Mouse (Mus musculus) embryonic facial prominence, embryonic 12.5 days (tissue): ENCODE measurements at regions not wholly inside any gene's neighbourhood (a gene's known extent, or its start where the extent isn't known, plus 50 kb on each side); places are given as distances from the start of the nearest gene placed in this dataset.

Experiments
- ATAC-seq: fragments of 200-750 bp; cut with Nextera tagmentation; 2 replicates; pipeline ENCODE4 v1.8.0; 2017; ENCODE audit not compliant: insufficient number of reproducible peaks, insufficient read depth, low FRiP score, low TSS enrichment
- H3K27ac ChIP-seq: fragments of 300-500 bp; sonication (generic); 2 replicates; pipeline ENCODE4 v1.5.1; 2016; ENCODE audit warnings: mild to moderate bottlenecking
- H3K27me3 ChIP-seq: fragments of 300-500 bp; sonication (generic); 2 replicates; pipeline ENCODE4 v1.6.1; 2016; ENCODE audit warnings: mild to moderate bottlenecking, moderate library complexity
- H3K36me3 ChIP-seq: fragments of 300-500 bp; sonication (generic); 2 replicates; pipeline ENCODE4 v1.6.1; 2016; ENCODE audit warnings: mild to moderate bottlenecking
- H3K4me1 ChIP-seq: fragments of 300-500 bp; sonication (generic); 2 replicates; pipeline ENCODE4 v1.6.1; 2016
- H3K4me2 ChIP-seq: fragments of 300-500 bp; sonication (generic); replicated peaks from 2 replicates; pipeline ENCODE4 v1.6.1; 2016; ENCODE audit warnings: mild to moderate bottlenecking, moderate library complexity
- H3K4me3 ChIP-seq: fragments of 300-500 bp; sonication (generic); 2 replicates; pipeline ENCODE4 v1.5.1; 2016; ENCODE audit warnings: mild to moderate bottlenecking
- H3K9ac ChIP-seq: fragments of 300-500 bp; sonication (generic); 2 replicates; pipeline ENCODE4 v1.6.1; 2016; ENCODE audit warnings: mild to moderate bottlenecking, moderate library complexity
- H3K9me3 ChIP-seq: fragments of 300-500 bp; sonication (generic); 2 replicates; pipeline ENCODE4 v1.6.1; 2016; ENCODE audit warnings: mild to moderate bottlenecking, moderate library complexity
- WGBS: fragments of 180-500 bp; shearing (Covaris S2); methylation state at CpG from one replicate; pipeline ENCODE4 v1.1.7; 2016; 5-methylcytosine and 5-hydroxymethylcytosine counted together

DNA sequence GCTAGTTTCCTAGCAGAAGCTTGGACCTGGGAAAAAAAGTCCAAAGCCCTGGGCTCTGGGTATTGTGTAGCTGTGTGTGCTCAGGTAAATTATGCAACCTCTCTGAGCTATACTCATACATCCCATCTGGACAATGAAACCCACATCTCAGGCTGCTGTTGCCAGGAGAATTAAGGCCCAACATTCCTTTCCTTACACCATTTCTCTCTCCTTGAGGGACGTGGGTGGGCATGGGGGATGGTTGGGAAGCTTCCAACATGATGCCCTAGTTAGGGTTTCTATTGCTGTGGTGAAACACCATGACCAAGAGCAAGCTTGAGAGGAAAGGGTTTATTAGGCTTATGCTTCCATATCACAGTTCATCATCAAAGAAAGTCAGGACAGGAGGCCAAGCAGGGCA is 99.1 kb upstream of the Fstl4 start:
- no peaks in the 10 kb centered on the region for H3K27me3 ChIP-seq
- 73% methylated on average over 1 of the region's 1 CpGs for WGBS
- H3K36me3 ChIP-seq = no peaks in the 10 kb centered on the region
- peaks cover 7% of the 10 kb centered on the region; the same call in 1 of the 2 replicates for H3K9me3 ChIP-seq
- no peak overlapping the region for H3K27ac ChIP-seq
- no peak for ATAC-seq
- H3K4me1 ChIP-seq = no peaks in the 10 kb centered on the region
- no peak overlapping the region for H3K4me3 ChIP-seq
- no peak overlapping the region for H3K4me2 ChIP-seq
- H3K9ac ChIP-seq = no peak overlapping the region

DNA sequence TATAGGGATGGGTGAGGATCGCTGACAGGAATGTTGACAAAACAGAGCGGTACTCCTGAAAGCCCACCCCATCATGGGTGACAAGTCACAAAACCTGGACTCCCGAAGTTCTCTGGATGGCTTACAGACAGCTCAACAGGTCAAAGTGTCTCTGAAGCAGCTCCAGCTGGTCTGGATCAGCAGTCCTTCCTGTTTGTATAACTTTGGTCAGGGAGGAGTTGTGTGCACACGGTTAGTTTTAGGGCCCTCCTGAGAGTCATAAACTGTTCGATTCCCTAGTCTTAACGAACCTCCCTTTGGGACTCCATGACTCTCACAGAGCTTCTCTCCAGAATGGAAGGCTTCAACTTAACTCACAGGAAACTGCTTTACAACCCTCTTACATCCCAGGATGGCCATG is 89.4 kb upstream of the Fstl4 start:
- Histone ChIP-seq H3K4me1 (no peaks in the 10 kb centered on the region), H3K9me3 (no peaks in the 10 kb centered on the region), H3K4me3 (no peak overlapping the region), H3K4me2 (no peak overlapping the region), H3K27me3 (no peaks in the 10 kb centered on the region), H3K9ac (no peak overlapping the region), H3K36me3 (no peaks in the 10 kb centered on the region), H3K27ac (no peak overlapping the region)
- 65% methylated on average over 6 of the region's 6 CpGs for WGBS
- ATAC-seq = no peak

DNA sequence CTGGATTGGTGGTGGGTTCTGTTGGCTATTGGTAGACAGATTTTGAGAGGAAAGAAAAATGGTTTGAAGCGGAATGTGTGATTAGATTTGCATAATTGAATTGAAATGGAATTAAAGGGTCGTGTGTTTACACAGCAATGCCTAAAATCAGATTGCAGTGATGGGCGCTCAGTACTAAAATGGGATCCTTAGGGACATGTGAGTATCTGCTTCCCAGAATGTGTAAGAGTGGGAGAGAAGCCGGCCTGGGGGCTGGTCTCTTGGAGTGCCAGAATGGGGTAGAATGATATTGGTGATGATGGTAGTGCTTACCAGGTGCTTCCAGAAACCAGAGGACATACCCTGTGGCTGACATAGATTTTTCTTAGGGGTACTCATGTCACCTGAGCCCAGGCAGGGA is 86.2 kb upstream of the Fstl4 start:
- Histone ChIP-seq H3K9ac (no peak overlapping the region), H3K4me1 (no peaks in the 10 kb centered on the region), H3K27ac (no peak overlapping the region), H3K4me2 (no peak overlapping the region), H3K4me3 (no peak overlapping the region), H3K36me3 (no peaks in the 10 kb centered on the region), H3K9me3 (0 out of 2 replicates have a peak, but pooled peaks cover 5% of the 10 kb centered on the region), H3K27me3 (no peaks in the 10 kb centered on the region)
- ATAC-seq = no peak
- 72% methylated on average over 4 of the region's 4 CpGs for WGBS

DNA sequence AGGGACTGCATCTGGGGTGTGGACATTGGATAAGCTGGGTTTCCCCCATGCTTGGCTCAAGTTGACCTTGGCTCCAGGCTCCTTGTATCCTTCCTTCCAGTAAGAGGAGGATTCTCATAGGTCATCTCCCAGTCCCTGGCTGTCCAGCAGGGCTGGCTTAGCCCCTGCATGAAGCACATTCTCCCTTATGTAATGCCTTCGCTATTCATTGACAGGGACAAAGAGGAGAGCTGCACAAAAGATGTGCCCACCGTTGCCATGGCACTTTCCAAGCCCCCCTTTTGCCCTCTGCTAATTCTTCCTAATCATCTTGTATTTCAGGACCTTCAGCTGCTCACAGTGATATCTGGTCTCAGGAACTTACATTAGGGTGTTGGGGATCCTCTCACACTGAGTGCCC is 79.0 kb upstream of the Fstl4 start:
- Histone ChIP-seq H3K9ac (no peak overlapping the region), H3K4me3 (no peak overlapping the region), H3K36me3 (no peaks in the 10 kb centered on the region), H3K4me2 (no peak overlapping the region), H3K4me1 (no peaks in the 10 kb centered on the region), H3K27me3 (no peaks in the 10 kb centered on the region), H3K9me3 (peaks cover 10% of the 10 kb centered on the region; the same call in 1 of the 2 replicates), H3K27ac (no peak overlapping the region)
- ATAC-seq = no peak
- WGBS = 87% methylated on average over 2 of the region's 2 CpGs

- Histone ChIP-seq H3K9me3 (peaks cover 5% of the 10 kb centered on the region; the same call in 1 of the 2 replicates), H3K36me3 (no peaks in the 10 kb centered on the region), H3K4me3 (no peak overlapping the region), H3K27ac (no peak overlapping the region), H3K27me3 (no peaks in the 10 kb centered on the region), H3K4me2 (no peak overlapping the region), H3K4me1 (no peaks in the 10 kb centered on the region), H3K9ac (no peak overlapping the region)
- no peak for ATAC-seq
- WGBS = 64% methylated on average over 3 of the region's 3 CpGs
Measured at GRCm38 (mm10) chr11:52692701-52693100, 71.7 kb upstream of the Fstl4 start.

DNA sequence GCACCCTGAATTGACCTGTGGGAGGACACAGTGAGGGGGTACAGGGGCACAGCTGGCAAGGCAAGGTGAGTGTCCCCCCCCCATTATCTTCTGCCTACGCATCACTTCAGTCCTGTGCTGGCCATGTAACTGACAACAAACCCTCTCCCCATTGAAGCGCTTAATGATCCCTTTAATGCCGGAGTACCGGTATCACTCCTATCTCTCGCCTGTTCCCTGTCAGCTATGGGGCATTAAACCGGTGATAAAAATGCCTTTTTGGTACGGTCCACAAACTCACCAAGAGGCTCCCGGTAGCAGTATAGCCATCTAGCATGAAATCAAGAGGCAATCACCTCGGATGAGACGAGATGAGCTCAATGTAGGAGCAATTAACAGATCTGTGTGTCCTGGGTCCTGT is 62.8 kb upstream of the Fstl4 start:
- Histone ChIP-seq H3K4me2 (no peak overlapping the region), H3K9me3 (no peaks in the 10 kb centered on the region), H3K36me3 (no peaks in the 10 kb centered on the region), H3K9ac (no peak overlapping the region), H3K27me3 (no peaks in the 10 kb centered on the region), H3K27ac (no peak overlapping the region), H3K4me1 (no peaks in the 10 kb centered on the region), H3K4me3 (no peak overlapping the region)
- WGBS = 83% methylated on average over 10 of the region's 10 CpGs
- no peak for ATAC-seq

GRCm38 (mm10) chr11:52703391-52703790 is 61.0 kb upstream of the Fstl4 start:
- Histone ChIP-seq H3K36me3 (no peaks in the 10 kb centered on the region), H3K27ac (no peak overlapping the region), H3K4me3 (no peak overlapping the region), H3K4me1 (no peaks in the 10 kb centered on the region), H3K4me2 (no peak overlapping the region), H3K27me3 (no peaks in the 10 kb centered on the region), H3K9me3 (no peaks in the 10 kb centered on the region), H3K9ac (no peak overlapping the region)
- 87% methylated on average over 4 of the region's 4 CpGs for WGBS
- no peak for ATAC-seq
